Mouse (Mus musculus): ENCODE measurements around the gene Sgcd. TPM values are rescaled to one million over a fixed set of nuclear protein-coding genes. Genes with fewer than 3 reads are reported as not detected.
A peak's percentile ranks its signal among the peaks of the same experiment; 100 is the strongest.
"Not testable (repeated sequence)": the region's sequence is repeated elsewhere in the genome, so short reads cannot be mapped to it uniquely, and the experiment has no call there.

Sgcd gene
- polyA plus RNA-seq, 1 experiment: 6.1 TPM

GRCm38 (mm10) chr11:47777226-47777915 is 211.4 kb downstream of the Sgcd start:
- TF ChIP-seq POLR2A (IDR thresholded peaks at IDR 0.05; ENCODE audit: borderline replicate concordance, extremely low read depth, insufficient read depth, insufficient read length, poor library complexity, severe bottlenecking) (no peak), CTCF (IDR thresholded peaks at IDR 0.05; ENCODE audit: borderline replicate concordance, extremely low read depth, insufficient read depth, insufficient read length) (no peak)
- DNase-seq (ENCODE audit: low read depth): peak; percentile 21

DNA sequence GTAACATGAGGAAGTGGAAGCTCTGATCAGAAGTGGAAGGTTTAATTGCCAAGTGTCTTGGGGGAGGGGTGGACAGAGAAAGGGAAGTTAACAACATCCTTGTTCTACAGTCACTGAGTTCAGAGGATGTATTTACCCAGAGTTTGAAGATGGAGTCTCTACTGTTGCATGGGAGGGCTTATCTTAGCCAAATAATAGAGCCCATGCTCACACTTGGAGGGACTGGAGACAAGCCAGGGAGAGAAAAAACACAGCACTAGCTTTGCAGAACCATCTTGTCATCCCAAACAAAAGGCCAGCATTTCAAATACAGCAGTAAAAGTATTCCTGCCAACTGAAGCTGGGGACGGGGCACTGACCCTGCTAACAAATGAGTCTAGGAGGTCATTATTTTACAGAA is 212.8 kb downstream of the Sgcd start:
- TF ChIP-seq POLR2A (IDR thresholded peaks at IDR 0.05; ENCODE audit: borderline replicate concordance, extremely low read depth, insufficient read depth, insufficient read length, poor library complexity, severe bottlenecking) (no peak), CTCF (IDR thresholded peaks at IDR 0.05; ENCODE audit: borderline replicate concordance, extremely low read depth, insufficient read depth, insufficient read length) (no peak)
- peak; percentile 83 for DNase-seq (ENCODE audit: low read depth)

DNA sequence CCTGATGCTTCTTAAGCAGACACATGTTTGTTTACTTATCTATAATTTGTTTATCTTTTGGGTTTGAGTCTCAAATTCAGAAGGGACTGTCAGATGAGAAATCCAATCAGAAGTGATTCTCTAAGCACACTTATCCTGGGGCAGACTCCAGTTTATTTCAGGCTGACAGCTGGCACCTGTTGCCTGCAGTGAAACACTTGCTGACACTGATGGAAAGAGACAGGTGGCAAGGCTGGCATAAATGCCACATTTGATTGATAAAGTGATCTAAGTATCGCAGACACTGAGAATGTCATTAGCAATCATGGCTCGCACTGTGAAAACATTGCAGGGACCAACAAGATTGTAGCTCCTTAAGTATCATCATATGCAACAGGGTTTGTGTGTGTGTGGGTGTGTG is 222.9 kb downstream of the Sgcd start:
- peak; percentile 84 for DNase-seq (ENCODE audit: low read depth)
- TF ChIP-seq CTCF (IDR thresholded peaks at IDR 0.05; ENCODE audit: borderline replicate concordance, extremely low read depth, insufficient read depth, insufficient read length): no peak

DNA sequence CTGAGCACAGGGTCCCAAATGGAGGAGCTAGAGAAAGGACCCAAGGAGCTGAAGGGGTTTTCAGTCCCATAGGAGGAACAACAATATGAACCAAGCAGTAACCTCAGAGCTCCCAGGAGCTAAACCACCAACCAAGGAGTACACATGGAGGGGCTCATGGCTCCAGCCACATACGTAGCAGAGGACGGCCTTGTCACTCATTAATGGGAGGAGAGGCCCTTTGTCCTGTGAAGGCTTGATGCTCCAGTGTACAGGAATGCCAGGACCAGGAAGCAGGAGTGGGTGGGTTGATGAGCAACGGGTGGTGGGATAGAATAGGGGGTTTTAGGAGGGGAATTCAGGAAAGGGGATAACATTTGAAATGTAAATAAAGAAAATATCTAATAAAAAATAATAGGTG is 225.2 kb downstream of the Sgcd start:
- not testable (repeated sequence) for DNase-seq (ENCODE audit: low read depth)

DNA sequence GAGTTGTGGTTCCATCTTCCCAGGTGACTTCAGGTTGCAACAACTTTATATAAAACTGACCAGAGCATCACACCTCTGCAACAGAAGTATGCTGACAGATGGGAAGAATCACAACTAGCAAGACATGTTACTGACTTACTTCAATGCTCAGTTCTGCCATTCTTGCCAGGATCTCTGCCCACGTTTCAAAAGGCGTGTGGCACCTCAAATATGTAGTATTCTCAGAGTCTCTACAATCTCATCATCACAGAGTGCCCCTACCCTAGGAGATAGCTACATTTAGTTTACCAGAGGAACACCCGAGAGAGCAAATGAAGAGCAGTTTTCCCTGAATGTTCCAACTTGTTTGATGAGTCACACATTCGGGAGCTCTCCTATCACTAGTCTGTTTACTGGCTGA is 229.8 kb downstream of the Sgcd start:
- no peak for TF ChIP-seq POLR2A (IDR thresholded peaks at IDR 0.05; ENCODE audit: borderline replicate concordance, extremely low read depth, insufficient read depth, insufficient read length, poor library complexity, severe bottlenecking)
- TF ChIP-seq CTCF (IDR thresholded peaks at IDR 0.05; ENCODE audit: borderline replicate concordance, extremely low read depth, insufficient read depth, insufficient read length): no peak
- no peak for DNase-seq (ENCODE audit: low read depth)

DNA sequence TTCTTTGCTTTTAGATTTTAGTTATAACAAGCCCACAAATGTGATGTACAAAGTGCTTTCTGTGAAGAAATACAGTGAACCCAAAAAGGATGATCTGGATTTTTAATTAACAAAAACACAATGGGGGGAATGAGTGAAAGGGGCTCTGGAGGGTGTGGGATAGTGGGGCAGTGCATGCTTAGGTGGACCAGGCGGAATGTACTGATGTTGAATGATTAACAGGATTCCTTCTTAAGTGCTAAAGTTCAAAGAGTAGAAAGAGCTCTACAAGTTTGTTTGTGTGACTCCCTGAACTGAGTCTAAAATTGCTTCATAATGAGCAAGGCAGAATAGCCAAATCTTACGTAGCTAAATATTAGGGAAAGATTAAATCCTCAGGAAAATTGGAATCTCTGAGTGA is 246.0 kb downstream of the Sgcd start:
- no peak for TF ChIP-seq POLR2A (IDR thresholded peaks at IDR 0.05; ENCODE audit: borderline replicate concordance, extremely low read depth, insufficient read depth, insufficient read length, poor library complexity, severe bottlenecking)
- TF ChIP-seq CTCF (IDR thresholded peaks at IDR 0.05; ENCODE audit: borderline replicate concordance, extremely low read depth, insufficient read depth, insufficient read length): no peak
- no peak for DNase-seq (ENCODE audit: low read depth)

- DNase-seq (ENCODE audit: low read depth): peak; percentile 88
- no peak for TF ChIP-seq CTCF (IDR thresholded peaks at IDR 0.05; ENCODE audit: borderline replicate concordance, extremely low read depth, insufficient read depth, insufficient read length)
- TF ChIP-seq POLR2A (IDR thresholded peaks at IDR 0.05; ENCODE audit: borderline replicate concordance, extremely low read depth, insufficient read depth, insufficient read length, poor library complexity, severe bottlenecking): no peak
These were observed 283.6 kb downstream of the Sgcd start for GRCm38 (mm10) chr11:47704930-47705787.

DNA sequence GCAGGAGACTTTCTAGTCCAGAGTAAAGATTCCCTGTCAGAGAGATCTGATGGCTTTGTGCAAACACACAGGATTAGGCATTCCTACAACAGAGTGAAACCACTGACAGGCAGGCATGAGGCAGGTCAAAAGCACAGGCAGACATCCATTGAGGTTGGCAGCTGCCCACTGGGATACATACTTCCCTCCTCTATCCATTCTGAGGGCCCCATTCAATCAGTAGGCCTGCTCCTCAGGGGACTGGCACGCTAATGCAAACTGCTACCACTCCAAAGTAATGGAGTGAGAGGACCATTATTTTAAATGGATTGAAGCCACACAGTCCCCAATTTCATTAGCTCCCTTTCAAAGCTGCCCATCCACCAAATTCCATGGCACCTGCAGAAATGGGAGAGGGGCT is 293.2 kb downstream of the Sgcd start:
- TF ChIP-seq CTCF (IDR thresholded peaks at IDR 0.05; ENCODE audit: borderline replicate concordance, extremely low read depth, insufficient read depth, insufficient read length) (no peak), POLR2A (IDR thresholded peaks at IDR 0.05; ENCODE audit: borderline replicate concordance, extremely low read depth, insufficient read depth, insufficient read length, poor library complexity, severe bottlenecking) (no peak)
- DNase-seq (ENCODE audit: low read depth): peak; percentile 53

DNA sequence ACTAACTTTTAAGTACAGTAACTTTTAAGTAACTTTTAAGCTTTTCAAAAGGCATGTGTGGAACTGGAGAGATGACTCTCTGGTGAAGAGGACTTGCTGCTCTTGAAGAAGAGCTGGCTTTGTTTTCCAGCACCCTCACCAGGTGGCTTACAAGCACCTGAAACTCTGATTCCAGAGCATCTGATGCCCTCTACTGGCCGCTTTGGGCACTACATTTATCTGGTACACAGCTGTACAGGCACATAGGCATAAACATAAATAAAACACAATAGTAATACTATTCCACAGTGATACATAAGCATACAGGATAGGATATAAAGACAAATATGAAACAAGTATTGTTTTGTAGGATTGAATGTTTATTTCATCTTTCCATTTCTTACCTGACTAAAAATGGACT is 330.6 kb downstream of the Sgcd start:
- no peak for TF ChIP-seq POLR2A (IDR thresholded peaks at IDR 0.05; ENCODE audit: borderline replicate concordance, extremely low read depth, insufficient read depth, insufficient read length, poor library complexity, severe bottlenecking)
- peak; percentile 59; the same call in 1 of the 2 replicates for TF ChIP-seq CTCF (IDR thresholded peaks at IDR 0.05; ENCODE audit: borderline replicate concordance, extremely low read depth, insufficient read depth, insufficient read length)
- DNase-seq (ENCODE audit: low read depth): peak; percentile 29

GRCm38 (mm10) chr11:47645911-47646310 is 342.9 kb downstream of the Sgcd start:
- no peak for TF ChIP-seq POLR2A (IDR thresholded peaks at IDR 0.05; ENCODE audit: borderline replicate concordance, extremely low read depth, insufficient read depth, insufficient read length, poor library complexity, severe bottlenecking)
- no peak for TF ChIP-seq CTCF (IDR thresholded peaks at IDR 0.05; ENCODE audit: borderline replicate concordance, extremely low read depth, insufficient read depth, insufficient read length)
- DNase-seq (ENCODE audit: low read depth): no peak

DNA sequence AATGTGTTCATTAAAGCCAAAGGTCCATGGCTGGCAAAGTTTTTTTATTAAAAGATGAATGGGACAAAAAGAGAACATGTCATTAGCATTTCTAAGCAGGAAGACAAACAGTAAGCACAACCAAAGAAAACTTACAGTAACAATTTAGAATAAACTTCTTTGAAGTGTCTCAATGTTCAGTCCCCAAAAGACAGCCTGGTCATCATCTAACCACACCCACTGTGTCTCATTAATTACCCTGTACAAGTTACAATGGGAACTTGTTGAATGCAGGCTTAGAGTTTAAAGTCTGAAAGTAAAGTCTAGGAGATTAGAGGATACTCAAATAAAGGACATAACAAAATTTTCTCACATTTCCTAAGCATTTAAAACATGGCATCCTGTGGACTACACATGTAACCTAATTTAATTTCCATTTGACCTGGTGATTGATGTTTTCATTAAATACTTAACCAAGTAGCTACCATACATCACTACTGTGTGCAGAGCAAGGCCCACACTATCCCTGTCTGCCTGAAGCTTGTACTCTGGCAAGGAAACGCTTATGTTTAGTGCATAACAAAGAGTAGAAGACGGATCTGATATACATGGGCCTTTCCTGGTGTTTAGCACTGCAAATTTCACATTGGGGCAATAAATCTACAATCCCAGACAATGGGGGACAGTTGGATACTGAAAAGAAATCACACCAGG is 347.1 kb downstream of the Sgcd start:
- no peak for TF ChIP-seq POLR2A (IDR thresholded peaks at IDR 0.05; ENCODE audit: borderline replicate concordance, extremely low read depth, insufficient read depth, insufficient read length, poor library complexity, severe bottlenecking)
- no peak for TF ChIP-seq CTCF (IDR thresholded peaks at IDR 0.05; ENCODE audit: borderline replicate concordance, extremely low read depth, insufficient read depth, insufficient read length)
- DNase-seq (ENCODE audit: low read depth): peak; percentile 64
